Mouse (Mus musculus) left cerebral cortex, adult 18-20 months (tissue): ENCODE measurements around the gene Mpv17l2. TPM values are rescaled to one million over a fixed set of nuclear protein-coding genes. Genes with fewer than 3 reads are reported as not detected.

Source experiments
- DNase-seq, 2 experiments: peaks; one replicate each; pipeline ENCODE4 v3.0.0; 2021 to 2022; ENCODE audit warnings: low spot score in 2 of 2, mixed read lengths in 1 of 2
- microRNA-seq, 2 experiments: library from miRNA; unstranded; fragments of <30 nt; microRNA quantifications; one replicate each; pipeline ENCODE4 v1.2.0; 2021
- total RNA-seq, 2 experiments: library from RNA; stranded (reverse); gene quantifications; 2 replicates each; pipeline ENCODE4 v1.2.3; 2021

The Mpv17l2 gene
- total RNA-seq, 2 experiments from 2014 or later: 31.3 to 31.4 TPM

- no peak for DNase-seq
Measured at GRCm38 (mm10) chr8:70726721-70727120, 34.0 kb downstream of the Mpv17l2 start.

GRCm38 (mm10) chr8:70725792-70726447 is 34.8 kb downstream of the Mpv17l2 start:
- no peak for DNase-seq

- no peak for DNase-seq
Measured at GRCm38 (mm10) chr8:70724216-70724615, 36.5 kb downstream of the Mpv17l2 start.

GRCm38 (mm10) chr8:70723486-70724210 is 37.1 kb downstream of the Mpv17l2 start, which contains the start of gene Pde4c:
Gene Pde4c, plus strand, starts transcription at chr8:70723720.
- DNase-seq: no peak

GRCm38 (mm10) chr8:70721601-70722000 is 39.1 kb downstream of the Mpv17l2 start:
- DNase-seq: no peak

GRCm38 (mm10) chr8:70720739-70721138 is 40.0 kb downstream of the Mpv17l2 start:
- DNase-seq: peak; percentile 70 to 83

GRCm38 (mm10) chr8:70719796-70720270 is 40.9 kb downstream of the Mpv17l2 start:
- DNase-seq: no peak

GRCm38 (mm10) chr8:70718297-70718696 is 42.4 kb downstream of the Mpv17l2 start, which contains the start of gene Gm3336:
Gene Gm3336, plus strand, starts transcription at chr8:70718543.
- DNase-seq: peak; percentile 67 to 74

- no peak for DNase-seq
Measured at GRCm38 (mm10) chr8:70716521-70717400, 44.0 kb downstream of the Mpv17l2 start.

GRCm38 (mm10) chr8:70715086-70715485 is 45.7 kb downstream of the Mpv17l2 start:
- DNase-seq: no peak

- DNase-seq: no peak
Measured at GRCm38 (mm10) chr8:70713991-70714390, 46.8 kb downstream of the Mpv17l2 start.

GRCm38 (mm10) chr8:70711041-70711440 is 49.7 kb downstream of the Mpv17l2 start:
- DNase-seq: no peak

- DNase-seq: no peak
Measured at GRCm38 (mm10) chr8:70710296-70710695, 50.5 kb downstream of the Mpv17l2 start.

- DNase-seq: no peak
Measured at GRCm38 (mm10) chr8:70709794-70710193, 51.0 kb downstream of the Mpv17l2 start.

Small RNAs within 50 kb of the gene (microRNA-seq; reads per million reads assigned to microRNA genes)
- gene Mir7240: 8.7 to 14.2 reads per million in 2 experiments

Other genes with a start within 250 kb of the Mpv17l2 start
- 100 to 1,000 TPM; 407 to 421 TPM for gene Fkbp8, start 233.2 kb downstream of the Mpv17l2 start, total RNA-seq
- gene Kxd1, start 233.0 kb downstream of the Mpv17l2 start, total RNA-seq: 10 to 100 TPM; 44.8 to 46.4 TPM
- gene Ell, start 221.5 kb downstream of the Mpv17l2 start, total RNA-seq: 10 to 100 TPM; 19.0 to 21.6 TPM
- 10 to 100 TPM; 50.4 to 60.8 TPM for gene Isyna1, start 166.6 kb downstream of the Mpv17l2 start, total RNA-seq
- gene Ssbp4, start 152.1 kb downstream of the Mpv17l2 start, total RNA-seq: 100 to 1,000 TPM; 250 to 264 TPM
- 1 to 10 TPM in 1 of 2 experiments, under 1 TPM in 1; 0.70 to 1.0 TPM for gene Lrrc25, start 144.8 kb downstream of the Mpv17l2 start, total RNA-seq
- not detected for gene Gdf15, start 128.5 kb downstream of the Mpv17l2 start, total RNA-seq
- gene Pgpep1, start 100.6 kb downstream of the Mpv17l2 start, total RNA-seq: 10 to 100 TPM; 11.6 to 17.9 TPM
- 10 to 100 TPM; 65.0 to 70.9 TPM for gene Lsm4, start 87.7 kb downstream of the Mpv17l2 start, total RNA-seq
- gene Jund, start 62.0 kb downstream of the Mpv17l2 start, total RNA-seq: 100 to 1,000 TPM; 221 to 289 TPM
- under 1 TPM; 0.09 to 0.16 TPM for gene Iqcn, start 57.5 kb downstream of the Mpv17l2 start, total RNA-seq
- gene Gm3336, start 42.4 kb downstream of the Mpv17l2 start, total RNA-seq: not detected
- 1 to 10 TPM; 1.6 to 3.4 TPM for gene Pde4c, start 37.2 kb downstream of the Mpv17l2 start, total RNA-seq
- gene Rab3a, start 6.3 kb downstream of the Mpv17l2 start, total RNA-seq: 100 to 1,000 TPM; 870 to 892 TPM
- 100 to 1,000 TPM; 150 to 153 TPM for gene Pik3r2, start 15.8 kb upstream of the Mpv17l2 start, total RNA-seq
- gene Mast3, start 44.1 kb upstream of the Mpv17l2 start, total RNA-seq: 100 to 1,000 TPM; 317 to 334 TPM
- gene Il12rb1, start 47.5 kb upstream of the Mpv17l2 start, total RNA-seq: under 1 TPM; 0.63 to 0.77 TPM
- gene Arrdc2, start 78.8 kb upstream of the Mpv17l2 start, total RNA-seq: 10 to 100 TPM; 12.0 to 13.3 TPM
- gene Kcnn1, start 102.3 kb upstream of the Mpv17l2 start, total RNA-seq: 10 to 100 TPM; 17.4 to 19.3 TPM
- 100 to 1,000 TPM; 101 to 102 TPM for gene Ccdc124, start 113.0 kb upstream of the Mpv17l2 start, total RNA-seq
- gene Slc5a5, start 131.8 kb upstream of the Mpv17l2 start, total RNA-seq: 10 to 100 TPM; 12.8 to 13.0 TPM
- gene Rpl18a, start 136.5 kb upstream of the Mpv17l2 start, total RNA-seq: 100 to 1,000 TPM; 682 to 726 TPM
- gene Map1s, start 145.0 kb upstream of the Mpv17l2 start, total RNA-seq: 10 to 100 TPM; 87.1 to 98.0 TPM